Mouse (Mus musculus) heart, embryonic 11.5 days (tissue): ENCODE data around the gene Frk. TPM values are rescaled to one million over a fixed set of nuclear protein-coding genes. Genes with fewer than 3 reads are reported as not detected.

Source experiments
- polyA plus RNA-seq: library from polyadenylated mRNA; unstranded; fragments of >200 nt; fragmentation: Nextera tagmentation; extraction: Ambion mirVana; gene quantifications from 2 replicates; pipeline ENCODE4 v1.2.1, GENCODE M21; 2014

The Frk gene
- polyA plus RNA-seq, 1 experiment from 2014 or later: 5.9 TPM

Other genes starting within 250 kb of the Frk start
- gene Tspyl1, start 201.2 kb upstream of the Frk start, polyA plus RNA-seq: 52.7 and 57.3 TPM in 2 replicates
- gene Tspyl4, start 186.0 kb upstream of the Frk start, polyA plus RNA-seq: 6.3 and 9.5 TPM in 2 replicates
- gene Col10a1, start 93.4 kb upstream of the Frk start, polyA plus RNA-seq: 0.20 and 0.24 TPM in 2 replicates
- 6.5 and 6.9 TPM in 2 replicates for gene Nt5dc1, start 64.8 kb upstream of the Frk start, polyA plus RNA-seq